Comparison of ENCODE assay signal across 11 mouse cellular contexts in genomic region chr4:62596051-62596450, GRCm38 (mm10). TPM values are rescaled to one million over a fixed set of nuclear protein-coding genes. Genes with fewer than 3 reads are reported as not detected.
DNase-seq lines count a peak whose midpoint lies in the region; ATAC-seq lines count a peak whose summit lies in the region.
"Had no signal": no experiment of that assay in that cellular context is flagged by ENCODE, and none has a peak within 500 bp of the region (broad histone marks: within the 10 kb centered on the region; RNA-seq: fewer than 3 reads in every experiment).

No protein-coding gene starts in this region.

- 80% methylated on average over 5 of the region's 5 CpGs for WGBS in embryonic facial prominence, embryonic 10.5 days
- WGBS in forebrain, embryonic 11.5 days = 86% methylated on average over 5 of the region's 5 CpGs

- H3K9ac ChIP-seq in forebrain, embryonic 11.5 days (ENCODE audit: low read length) = no peak overlapping the region

- intact Hi-C loops in gastrocnemius, postnatal 14 days (cut with DNase I; ENCODE audit: low total_unique reads) = no loop called here
- intact Hi-C loops in left cerebral cortex, postnatal 4 days (cut with DNase I) = no loop called here
- intact Hi-C loops in left cerebral cortex, postnatal 14 days (cut with DNase I) = no loop called here

- no peaks in the 10 kb centered on the region for H3K36me3 ChIP-seq in embryonic facial prominence, embryonic 10.5 days (replicated peaks)
- H3K36me3 ChIP-seq in forebrain, embryonic 11.5 days (ENCODE audit: control insufficient read depth, insufficient read depth, low read length) = no peaks in the 10 kb centered on the region
- H3K36me3 ChIP-seq: limb, embryonic 10.5 days had no signal

- H3K27me3 ChIP-seq in embryonic facial prominence, embryonic 10.5 days (replicated peaks; ENCODE audit: low read depth, poor library complexity, severe bottlenecking) = no peaks in the 10 kb centered on the region
- H3K27me3 ChIP-seq in forebrain, embryonic 11.5 days (ENCODE audit: control insufficient read depth, insufficient read depth, low read length) = no peaks in the 10 kb centered on the region

- no peaks in the 10 kb centered on the region for H3K9me3 ChIP-seq in embryonic facial prominence, embryonic 10.5 days
- H3K9me3 ChIP-seq in forebrain, embryonic 11.5 days (ENCODE audit: control insufficient read depth, low read length) = no peaks in the 10 kb centered on the region
- H3K9me3 ChIP-seq: limb, embryonic 10.5 days had no signal

- H3K4me3 ChIP-seq in embryonic facial prominence, embryonic 10.5 days = no peak overlapping the region
- H3K4me3 ChIP-seq in forebrain, embryonic 11.5 days (ENCODE audit: low read depth, low read length) = no peak overlapping the region
- H3K4me3 ChIP-seq: limb, embryonic 10.5 days had no signal

- ATAC-seq in forebrain, embryonic 11.5 days (replicated peaks; ENCODE audit: low FRiP score) = no peak

- H3K27ac ChIP-seq in embryonic facial prominence, embryonic 10.5 days (replicated peaks) = no peak overlapping the region
- H3K27ac ChIP-seq in forebrain, embryonic 11.5 days (ENCODE audit: low read depth, low read length) = no peak overlapping the region
- H3K27ac ChIP-seq: limb, embryonic 10.5 days had no signal

- H3K4me1 ChIP-seq in embryonic facial prominence, embryonic 10.5 days = peaks cover 12% of the 10 kb centered on the region
- H3K4me1 ChIP-seq in forebrain, embryonic 11.5 days (replicated peaks; ENCODE audit: control insufficient read depth, insufficient read depth, low read length) = peaks cover 6% of the 10 kb centered on the region; the same call in 1 of the 2 replicates

- DNase-seq in gastrocnemius, postnatal 14 days = peak; percentile 39
- no peak for DNase-seq in gastrocnemius, adult 18-20 months (ENCODE audit: low spot score)
- DNase-seq in left cerebral cortex, postnatal 4 days = peak; percentile 73
- DNase-seq in left cerebral cortex, postnatal 14 days (ENCODE audit: low spot score in 2 of 2) = no peak
- peak; percentile 87 for DNase-seq in adrenal gland, postnatal 14 days
- peak; percentile 66 for DNase-seq in kidney, postnatal 14 days
- no peak for DNase-seq in embryonic facial prominence, embryonic 10.5 days (ENCODE audit: low spot score)
- no peak for DNase-seq in forebrain, embryonic 11.5 days (ENCODE audit: low spot score)
- DNase-seq: lung, adult 2 months had no signal

- H3K4me2 ChIP-seq in forebrain, embryonic 11.5 days (ENCODE audit: low read depth, low read length, severe bottlenecking) = no peak overlapping the region
- H3K4me2 ChIP-seq: midbrain, embryonic 11.5 days had no signal

RNA-seq across cellular contexts. Expression of gene Rgs3, which starts 36.4 kb away (rescaled TPM):
- 10 to 100 TPM; 17.2 to 18.5 TPM for total RNA-seq in gastrocnemius, postnatal 14 days (2021)
- 1 to 10 TPM; 7.4 to 9.3 TPM for total RNA-seq in gastrocnemius, adult 18-20 months (2021)
- 10 to 100 TPM; 46.7 to 46.8 TPM for total RNA-seq in left cerebral cortex, postnatal 4 days (2021)
- 10 to 100 TPM; 22.2 to 27.2 TPM for total RNA-seq in left cerebral cortex, postnatal 14 days (2021)
- 46.7 and 69.3 TPM in 2 replicates for total RNA-seq in adrenal gland, postnatal 14 days (2021)
- 35.4 and 35.5 TPM in 2 replicates for polyA plus RNA-seq in embryonic facial prominence, embryonic 10.5 days (2016; fragmentation: Nextera tagmentation; extraction: Ambion mirVana)
- 33.6 and 39.7 TPM in 2 replicates for polyA plus RNA-seq in forebrain, embryonic 11.5 days (2014; fragmentation: Nextera tagmentation; extraction: Ambion mirVana)

Comparison
In these comparisons a context has a peak if more than half of its experiments do, and no peak if none do; other contexts are left out.
1. DNase-seq: peak in gastrocnemius, postnatal 14 days (single experiment), left cerebral cortex, postnatal 4 days (single experiment), adrenal gland, postnatal 14 days (single experiment) and kidney, postnatal 14 days (single experiment); none in gastrocnemius, adult 18-20 months (single experiment), left cerebral cortex, postnatal 14 days (0 of 2), embryonic facial prominence, embryonic 10.5 days (single experiment) and forebrain, embryonic 11.5 days (single experiment).